Mouse (Mus musculus) neural tube, embryonic 13.5 days (tissue): ENCODE results near the gene Mrpl33. TPM values are rescaled to one million over a fixed set of nuclear protein-coding genes. Genes with fewer than 3 reads are reported as not detected.

Experiments used
- ATAC-seq: fragments of 200-750 bp; cut with Nextera tagmentation; 2 replicates; pipeline ENCODE4 v1.8.0; 2017; ENCODE audit warnings: low read depth, mild to moderate bottlenecking, moderate TSS enrichment, moderate library complexity
- H3K27ac ChIP-seq: fragments of 300-500 bp; sonication (generic); replicated peaks from 2 replicates; pipeline ENCODE4 v1.5.1; 2015; ENCODE audit warnings: moderate library complexity, mild to moderate bottlenecking, inconsistent platforms
- H3K27me3 ChIP-seq: fragments of 300-500 bp; sonication (generic); 2 replicates; pipeline ENCODE4 v1.6.1; 2015; ENCODE audit warnings: mild to moderate bottlenecking, inconsistent platforms
- H3K36me3 ChIP-seq: fragments of 300-500 bp; sonication (generic); 2 replicates; pipeline ENCODE4 v1.6.1; 2015; ENCODE audit warnings: mild to moderate bottlenecking, inconsistent platforms
- H3K4me1 ChIP-seq: fragments of 300-500 bp; sonication (generic); replicated peaks from 2 replicates; pipeline ENCODE4 v1.6.1; 2015; ENCODE audit warnings: inconsistent platforms
- H3K4me2 ChIP-seq: fragments of 300-500 bp; sonication (generic); 2 replicates; pipeline ENCODE4 v1.6.1; 2015; ENCODE audit warnings: inconsistent platforms, mild to moderate bottlenecking, moderate library complexity
- H3K4me3 ChIP-seq: fragments of 300-500 bp; sonication (generic); 2 replicates; pipeline ENCODE4 v1.5.1; 2015; ENCODE audit warnings: mild to moderate bottlenecking, inconsistent platforms
- H3K9ac ChIP-seq: fragments of 300-500 bp; sonication (generic); 2 replicates; pipeline ENCODE4 v1.6.1; 2015; ENCODE audit warnings: moderate library complexity, mild to moderate bottlenecking, inconsistent platforms
- H3K9me3 ChIP-seq: fragments of 300-500 bp; sonication (generic); 2 replicates; pipeline ENCODE4 v1.6.1; 2016; ENCODE audit warnings: inconsistent platforms
- WGBS: fragments of 180-500 bp; shearing (Covaris S2); methylation state at CpG from one replicate; pipeline ENCODE4 v1.1.7; 2015; 5-methylcytosine and 5-hydroxymethylcytosine counted together
- polyA plus RNA-seq: library from polyadenylated mRNA; unstranded; fragments of >200 nt; fragmentation: Nextera tagmentation; extraction: Ambion mirVana; gene quantifications from 2 replicates; pipeline ENCODE4 v1.2.1, GENCODE M21; 2015

Gene Mrpl33
- polyA plus RNA-seq, 1 experiment from 2014 or later = 201 TPM

- H3K36me3 ChIP-seq = no peaks in the 10 kb centered on the region
- H3K4me2 ChIP-seq = no peak overlapping the region
- H3K9me3 ChIP-seq = no peaks in the 10 kb centered on the region
- no peak overlapping the region for H3K4me3 ChIP-seq
- no peak overlapping the region for H3K9ac ChIP-seq
- no peak for ATAC-seq
- 90% methylated on average over 6 of the region's 6 CpGs for WGBS
- no peaks in the 10 kb centered on the region for H3K27me3 ChIP-seq
- no peaks in the 10 kb centered on the region for H3K4me1 ChIP-seq
- H3K27ac ChIP-seq = no peak overlapping the region
Observed at GRCm38 (mm10) chr5:31646574-31646973, 49.8 kb downstream of the Mrpl33 start.

GRCm38 (mm10) chr5:31647327-31647726, 50.6 kb downstream of the Mrpl33 start:
- no peak overlapping the region for H3K4me3 ChIP-seq
- H3K27me3 ChIP-seq = no peaks in the 10 kb centered on the region
- H3K36me3 ChIP-seq = no peaks in the 10 kb centered on the region
- H3K9me3 ChIP-seq = no peaks in the 10 kb centered on the region
- ATAC-seq = no peak
- no peaks in the 10 kb centered on the region for H3K4me1 ChIP-seq
- WGBS = 85% methylated on average over 2 of the region's 2 CpGs
- no peak overlapping the region for H3K4me2 ChIP-seq
- H3K27ac ChIP-seq = no peak overlapping the region
- H3K9ac ChIP-seq = no peak overlapping the region

- WGBS = 92% methylated on average over 2 of the region's 2 CpGs
- Histone ChIP-seq H3K9ac (no peak overlapping the region), H3K9me3 (no peaks in the 10 kb centered on the region), H3K27me3 (no peaks in the 10 kb centered on the region), H3K27ac (no peak overlapping the region), H3K4me1 (no peaks in the 10 kb centered on the region), H3K4me2 (no peak overlapping the region), H3K36me3 (peaks cover 8% of the 10 kb centered on the region; the same call in 1 of the 2 replicates), H3K4me3 (no peak overlapping the region)
- ATAC-seq = no peak
Observed at GRCm38 (mm10) chr5:31650518-31651288, 54.0 kb downstream of the Mrpl33 start.

GRCm38 (mm10) chr5:31655688-31656190, 59.0 kb downstream of the Mrpl33 start:
- Histone ChIP-seq H3K27ac (no peak overlapping the region), H3K4me3 (no peak overlapping the region), H3K4me2 (no peak overlapping the region), H3K9me3 (no peaks in the 10 kb centered on the region), H3K9ac (no peak overlapping the region), H3K4me1 (no peaks in the 10 kb centered on the region), H3K36me3 (peaks cover 8% of the 10 kb centered on the region; the same call in 1 of the 2 replicates), H3K27me3 (no peaks in the 10 kb centered on the region)
- 94% methylated on average over 1 of the region's 1 CpGs for WGBS
- no peak for ATAC-seq

GRCm38 (mm10) chr5:31666176-31666575, 69.4 kb downstream of the Mrpl33 start:
- H3K4me3 ChIP-seq = no peak overlapping the region
- no peak overlapping the region for H3K4me2 ChIP-seq
- H3K27me3 ChIP-seq = no peaks in the 10 kb centered on the region
- H3K9ac ChIP-seq = no peak overlapping the region
- ATAC-seq = no peak
- no peaks in the 10 kb centered on the region for H3K36me3 ChIP-seq
- H3K27ac ChIP-seq = no peak overlapping the region
- H3K4me1 ChIP-seq = no peaks in the 10 kb centered on the region; the same call in 1 of the 2 replicates
- H3K9me3 ChIP-seq = no peaks in the 10 kb centered on the region
- WGBS = 21% methylated on average over 1 of the region's 1 CpGs

- H3K9me3 ChIP-seq = no peaks in the 10 kb centered on the region
- no peak overlapping the region for H3K4me2 ChIP-seq
- no peaks in the 10 kb centered on the region; the same call in 1 of the 2 replicates for H3K4me1 ChIP-seq
- no peak for ATAC-seq
- H3K27me3 ChIP-seq = no peaks in the 10 kb centered on the region
- 74% methylated on average over 13 of the region's 13 CpGs for WGBS
- H3K9ac ChIP-seq = no peak overlapping the region
- no peak overlapping the region for H3K27ac ChIP-seq
- H3K4me3 ChIP-seq = no peak overlapping the region
- no peaks in the 10 kb centered on the region for H3K36me3 ChIP-seq
Observed at GRCm38 (mm10) chr5:31668325-31668968, 71.7 kb downstream of the Mrpl33 start.

- no peak overlapping the region for H3K4me3 ChIP-seq
- no peak for ATAC-seq
- no peaks in the 10 kb centered on the region for H3K27me3 ChIP-seq
- H3K4me1 ChIP-seq = no peaks in the 10 kb centered on the region; the same call in 1 of the 2 replicates
- H3K27ac ChIP-seq = no peak overlapping the region
- H3K4me2 ChIP-seq = no peak overlapping the region
- no peaks in the 10 kb centered on the region for H3K36me3 ChIP-seq
- no peak overlapping the region for H3K9ac ChIP-seq
- H3K9me3 ChIP-seq = no peaks in the 10 kb centered on the region
- 81% methylated on average over 5 of the region's 5 CpGs for WGBS
Observed at GRCm38 (mm10) chr5:31669984-31670383, 73.2 kb downstream of the Mrpl33 start.

GRCm38 (mm10) chr5:31671137-31671536, 74.4 kb downstream of the Mrpl33 start:
- Histone ChIP-seq H3K27ac (no peak overlapping the region), H3K9ac (no peak overlapping the region), H3K4me2 (no peak overlapping the region), H3K9me3 (no peaks in the 10 kb centered on the region), H3K36me3 (no peaks in the 10 kb centered on the region), H3K4me1 (no peaks in the 10 kb centered on the region; the same call in 1 of the 2 replicates), H3K4me3 (no peak overlapping the region), H3K27me3 (no peaks in the 10 kb centered on the region)
- no peak for ATAC-seq
- 73% methylated on average over 2 of the region's 2 CpGs for WGBS

GRCm38 (mm10) chr5:31673431-31673830, 76.7 kb downstream of the Mrpl33 start:
- Histone ChIP-seq H3K9ac (no peak overlapping the region), H3K27ac (no peak overlapping the region), H3K27me3 (no peaks in the 10 kb centered on the region), H3K4me1 (no peaks in the 10 kb centered on the region), H3K4me3 (no peak overlapping the region), H3K36me3 (no peaks in the 10 kb centered on the region), H3K4me2 (no peak overlapping the region), H3K9me3 (no peaks in the 10 kb centered on the region)
- 86% methylated on average over 2 of the region's 2 CpGs for WGBS
- ATAC-seq = no peak

- Histone ChIP-seq H3K4me3 (no peak overlapping the region), H3K4me2 (no peak overlapping the region), H3K36me3 (no peaks in the 10 kb centered on the region), H3K27me3 (no peaks in the 10 kb centered on the region), H3K9ac (no peak overlapping the region), H3K9me3 (no peaks in the 10 kb centered on the region), H3K4me1 (no peaks in the 10 kb centered on the region), H3K27ac (no peak overlapping the region)
- no peak for ATAC-seq
- WGBS = 31% methylated on average over 1 of the region's 1 CpGs
Observed at GRCm38 (mm10) chr5:31678000-31678399, 81.3 kb downstream of the Mrpl33 start.

- 88% methylated on average over 4 of the region's 4 CpGs for WGBS
- Histone ChIP-seq H3K27me3 (no peaks in the 10 kb centered on the region), H3K36me3 (no peaks in the 10 kb centered on the region), H3K4me3 (no peak overlapping the region), H3K9ac (no peak overlapping the region), H3K27ac (no peak overlapping the region), H3K4me2 (no peak overlapping the region), H3K4me1 (no peaks in the 10 kb centered on the region), H3K9me3 (no peaks in the 10 kb centered on the region)
- no peak for ATAC-seq
Observed at GRCm38 (mm10) chr5:31680183-31680582, 83.4 kb downstream of the Mrpl33 start.

GRCm38 (mm10) chr5:31682305-31682704, 85.6 kb downstream of the Mrpl33 start:
- Histone ChIP-seq H3K4me3 (no peak overlapping the region), H3K4me1 (no peaks in the 10 kb centered on the region), H3K36me3 (no peaks in the 10 kb centered on the region), H3K9ac (no peak overlapping the region), H3K4me2 (no peak overlapping the region), H3K27me3 (no peaks in the 10 kb centered on the region), H3K9me3 (no peaks in the 10 kb centered on the region), H3K27ac (no peak overlapping the region)
- no peak for ATAC-seq
- 97% methylated on average over 1 of the region's 1 CpGs for WGBS
